Mouse (Mus musculus) G1E (cell line): Measurements from ENCODE around the gene Trpm4. TPM values are rescaled to one million over a fixed set of nuclear protein-coding genes. Genes with fewer than 3 reads are reported as not detected.

Source experiments
- ATAC-seq: 2 replicates; pipeline ENCODE4 v1.8.0; 2016; ENCODE audit warnings: mild to moderate bottlenecking; ENCODE audit not compliant: insufficient number of reproducible peaks, poor library complexity, low FRiP score, severe bottlenecking; ENCODE audit errors: extremely low read depth
- DNase-seq: peaks from one replicate; pipeline ENCODE4 v3.0.0; 2012; ENCODE audit warnings: low spot score
- H3K27me3 ChIP-seq: 2 replicates; pipeline ENCODE4 v1.6.1; 2012; ENCODE audit warnings: mild to moderate bottlenecking, low read length, inconsistent platforms; ENCODE audit not compliant: insufficient read depth
- H3K36me3 ChIP-seq: replicated peaks from 2 replicates; pipeline ENCODE3; 2012; ENCODE audit warnings: mild to moderate bottlenecking, inconsistent platforms
- H3K4me1 ChIP-seq: 2 replicates; pipeline ENCODE4 v1.6.1; 2012; ENCODE audit warnings: low read depth, low read length, inconsistent platforms, mixed read lengths; ENCODE audit not compliant: insufficient read depth
- H3K4me3 ChIP-seq: 2 replicates; pipeline ENCODE4 v1.5.1; 2012; ENCODE audit warnings: low read depth, mild to moderate bottlenecking, inconsistent platforms, low read length, moderate library complexity, mixed read lengths
- H3K9me3 ChIP-seq: replicated peaks from 2 replicates; pipeline ENCODE4 v1.6.1; 2012; ENCODE audit warnings: inconsistent platforms
- CTCF ChIP-seq: IDR thresholded peaks from 2 replicates; pipeline ENCODE4 v1.5.1; 2012; ENCODE audit warnings: low read depth, low read length, inconsistent platforms, mixed read lengths
- GATA1 ChIP-seq: IDR thresholded peaks from 2 replicates; pipeline ENCODE4 v1.6.1; 2012; ENCODE audit warnings: borderline replicate concordance, low read length, inconsistent platforms, mixed read lengths
- GATA2 ChIP-seq: IDR thresholded peaks from 2 replicates; pipeline ENCODE4 v1.6.1; 2012; ENCODE audit warnings: low read depth, low read length, inconsistent platforms, borderline replicate concordance
- POLR2AphosphoS5 ChIP-seq: IDR thresholded peaks from 2 replicates; pipeline ENCODE4 v1.6.1; 2012; ENCODE audit warnings: low read depth, low read length, inconsistent platforms; ENCODE audit not compliant: insufficient replicate concordance
- TAL1 ChIP-seq: conservative IDR thresholded peaks from 2 replicates; pipeline ENCODE4 v1.6.1; 2012; ENCODE audit warnings: low read depth, low read length, inconsistent platforms, mixed read lengths
- polyA plus RNA-seq: library from polyadenylated mRNA; stranded (reverse); fragments of >175 nt; gene quantifications from 2 replicates; pipeline ENCODE4 v1.2.3, GENCODE M21; 2012
- total RNA-seq, 2 experiments: library from RNA; stranded (forward) in 1 of 2; stranded (reverse) in 1 of 2; fragments of 200-1000 nt in 1 of 2; fragments of >200 nt in 1 of 2; fragmentation: Nextera tagmentation in 1 of 2; gene quantifications; 2 replicates each; pipeline ENCODE4 v1.2.3; 2014 to 2017

The Trpm4 gene
- total and polyA plus RNA-seq, 3 experiments = 0.21 to 0.49 TPM; not detected in 1

GRCm38 (mm10) chr7:45308551-45309240 is 24.9 kb downstream of the Trpm4 start:
- no peak for TF ChIP-seq TAL1
- TF ChIP-seq CTCF = no peak
- TF ChIP-seq GATA2 = no peak
- TF ChIP-seq POLR2AphosphoS5 = no peak
- TF ChIP-seq GATA1 = no peak
- Histone ChIP-seq H3K4me3 (no peak overlapping the region), H3K36me3 (no peaks in the 10 kb centered on the region), H3K27me3 (peaks cover 34% of the 10 kb centered on the region), H3K9me3 (no peaks in the 10 kb centered on the region), H3K4me1 (peaks cover 7% of the 10 kb centered on the region)
- ATAC-seq = no peak
- DNase-seq = no peak

GRCm38 (mm10) chr7:45305275-45305674 is 28.3 kb downstream of the Trpm4 start:
- DNase-seq = peak; percentile 28
- peaks cover 4% of the 10 kb centered on the region for H3K4me1 ChIP-seq
- no peak for ATAC-seq
- peaks cover 49% of the 10 kb centered on the region for H3K27me3 ChIP-seq
- H3K4me3 ChIP-seq = no peak overlapping the region
- no peaks in the 10 kb centered on the region for H3K9me3 ChIP-seq
- no peak for TF ChIP-seq TAL1
- TF ChIP-seq CTCF = peak; percentile 32; the same call in 1 of the 2 replicates
- H3K36me3 ChIP-seq = no peaks in the 10 kb centered on the region

- no peak for ATAC-seq
- Histone ChIP-seq H3K4me3 (no peak overlapping the region), H3K9me3 (no peaks in the 10 kb centered on the region), H3K27me3 (peaks cover 46% of the 10 kb centered on the region), H3K4me1 (peaks cover 4% of the 10 kb centered on the region), H3K36me3 (no peaks in the 10 kb centered on the region)
- TF ChIP-seq TAL1 (no peak), POLR2AphosphoS5 (no peak), GATA1 (no peak), GATA2 (no peak), CTCF (no peak)
- DNase-seq = no peak
Measured at GRCm38 (mm10) chr7:45304869-45305268, 28.7 kb downstream of the Trpm4 start.

GRCm38 (mm10) chr7:45302626-45303025 is 31.0 kb downstream of the Trpm4 start:
- H3K27me3 ChIP-seq = peaks cover 42% of the 10 kb centered on the region
- no peaks in the 10 kb centered on the region for H3K36me3 ChIP-seq
- no peak overlapping the region for H3K4me3 ChIP-seq
- DNase-seq (no peak), ATAC-seq (no peak)
- no peaks in the 10 kb centered on the region for H3K9me3 ChIP-seq
- peaks cover 7% of the 10 kb centered on the region for H3K4me1 ChIP-seq
- TF ChIP-seq GATA1 (no peak), GATA2 (no peak), TAL1 (no peak), CTCF (no peak), POLR2AphosphoS5 (no peak)

- Histone ChIP-seq H3K9me3 (no peaks in the 10 kb centered on the region), H3K4me1 (peaks cover 4% of the 10 kb centered on the region), H3K27me3 (peaks cover 40% of the 10 kb centered on the region), H3K4me3 (no peak overlapping the region), H3K36me3 (no peaks in the 10 kb centered on the region)
- ATAC-seq = no peak
- peak; percentile 13 for DNase-seq
- no peak for TF ChIP-seq GATA1
- no peak for TF ChIP-seq TAL1
- no peak for TF ChIP-seq POLR2AphosphoS5
- no peak; the same call in 1 of the 2 replicates for TF ChIP-seq CTCF
- no peak for TF ChIP-seq GATA2
Measured at GRCm38 (mm10) chr7:45300270-45300669, 33.3 kb downstream of the Trpm4 start.

- Histone ChIP-seq H3K27me3 (peaks cover 38% of the 10 kb centered on the region), H3K9me3 (no peaks in the 10 kb centered on the region), H3K4me3 (no peak overlapping the region), H3K4me1 (peaks cover 3% of the 10 kb centered on the region; the same call in 1 of the 2 replicates), H3K36me3 (no peaks in the 10 kb centered on the region)
- ATAC-seq (no peak), DNase-seq (peak; percentile 63)
- TF ChIP-seq TAL1 (no peak), GATA2 (no peak), CTCF (0 out of 2 replicates have a peak, but pooled peaks have one; percentile 11), GATA1 (no peak), POLR2AphosphoS5 (no peak)
Measured at GRCm38 (mm10) chr7:45299752-45300151, 33.8 kb downstream of the Trpm4 start.

- DNase-seq (no peak), ATAC-seq (no peak)
- Histone ChIP-seq H3K4me3 (no peak overlapping the region), H3K4me1 (peaks cover 3% of the 10 kb centered on the region; the same call in 1 of the 2 replicates), H3K27me3 (peaks cover 20% of the 10 kb centered on the region), H3K9me3 (no peaks in the 10 kb centered on the region), H3K36me3 (no peaks in the 10 kb centered on the region)
- TF ChIP-seq GATA1 (no peak), TAL1 (no peak), CTCF (no peak), POLR2AphosphoS5 (no peak), GATA2 (no peak)
Measured at GRCm38 (mm10) chr7:45297563-45297962, 36.0 kb downstream of the Trpm4 start.
